Mouse (Mus musculus): Measurements from ENCODE around the gene Foxd1. TPM values are rescaled to one million over a fixed set of nuclear protein-coding genes. Genes with fewer than 3 reads are reported as not detected.
A peak's percentile ranks its signal among the peaks of the same experiment; 100 is the strongest.

Foxd1 gene
- total and polyA plus RNA-seq, 3 experiments, result 0.05 to 0.06 TPM; not detected in 1

DNA sequence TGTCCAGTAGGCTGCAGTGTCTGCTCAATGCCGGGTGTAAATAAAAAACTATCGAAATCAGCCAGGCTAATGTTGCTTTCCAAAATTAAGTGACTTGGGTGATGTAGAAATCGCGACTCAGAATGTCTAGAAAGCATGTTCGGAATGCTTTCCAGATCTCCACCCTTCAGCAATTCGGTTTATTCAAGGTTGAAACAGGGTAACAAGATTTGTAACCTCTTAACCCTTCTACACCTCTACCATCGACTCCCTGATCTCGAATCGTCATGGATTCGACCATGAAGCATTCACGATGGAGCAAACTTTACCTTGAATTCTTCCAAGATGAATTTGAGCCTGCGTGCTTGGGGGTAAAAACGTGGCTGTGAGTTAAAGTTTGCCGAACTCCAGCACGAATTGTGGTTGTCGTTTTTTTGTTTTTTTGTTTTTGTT, 36.8 kb upstream of the Foxd1 start:
- peaks cover 5% of the 10 kb centered on the region; the same call in 1 of the 2 replicates for H3K79me2 ChIP-seq (replicated peaks; ENCODE audit: control insufficient read depth, insufficient read depth, low read length)
- H3K27ac ChIP-seq, result peak overlapping the region; percentile 89
- DNase-seq, result no peak
- H3K4me3 ChIP-seq, result peak overlapping the region; percentile 87
- H3K36me3 ChIP-seq (ENCODE audit: control insufficient read depth, insufficient read depth, low read length), result peaks cover 20% of the 10 kb centered on the region
- TF ChIP-seq EP300 (IDR thresholded peaks at IDR 0.05; ENCODE audit: insufficient read depth, low read depth, low read length), result no peak
- TF ChIP-seq CTCF (IDR thresholded peaks at IDR 0.05), result no peak
- no peak for TF ChIP-seq POLR2A (IDR thresholded peaks at IDR 0.05; ENCODE audit: insufficient read depth, low read depth, low read length)
- no peaks in the 10 kb centered on the region for H3K27me3 ChIP-seq (ENCODE audit: control insufficient read depth, insufficient read depth, low read length)
- 2% methylated on average over 16 of the region's 16 CpGs for WGBS
- H3K9ac ChIP-seq (ENCODE audit: low read depth, low read length), result peak overlapping the region; percentile 84
- H3K4me1 ChIP-seq (ENCODE audit: control insufficient read depth, insufficient read depth, low read length), result peaks cover 1% of the 10 kb centered on the region
- intact Hi-C loops (cut with DNase I), result loop anchor here (5.0 kb wide), 1 partner anchor 55 kb away; the partner anchor contains the start of genes Ankra2 and Utp15

- no peak overlapping the region for H3K9ac ChIP-seq (ENCODE audit: low read depth, low read length)
- peaks cover 5% of the 10 kb centered on the region; the same call in 1 of the 2 replicates for H3K79me2 ChIP-seq (replicated peaks; ENCODE audit: control insufficient read depth, insufficient read depth, low read length)
- intact Hi-C loops (cut with DNase I), result loop anchor here (5.0 kb wide), 1 partner anchor 56 kb away; the partner anchor contains the start of genes Ankra2 and Utp15
- TF ChIP-seq POLR2A (IDR thresholded peaks at IDR 0.05; ENCODE audit: insufficient read depth, low read depth, low read length), result no peak
- no peak for TF ChIP-seq CTCF (IDR thresholded peaks at IDR 0.05)
- no peak for TF ChIP-seq EP300 (IDR thresholded peaks at IDR 0.05; ENCODE audit: insufficient read depth, low read depth, low read length)
- H3K27ac ChIP-seq, result no peak overlapping the region
- H3K27me3 ChIP-seq (ENCODE audit: control insufficient read depth, insufficient read depth, low read length), result no peaks in the 10 kb centered on the region
- no peak overlapping the region for H3K4me3 ChIP-seq
- WGBS, result 86% methylated on average over 6 of the region's 6 CpGs
- H3K36me3 ChIP-seq (ENCODE audit: control insufficient read depth, insufficient read depth, low read length), result peaks cover 17% of the 10 kb centered on the region
- H3K4me1 ChIP-seq (ENCODE audit: control insufficient read depth, insufficient read depth, low read length), result peaks cover 1% of the 10 kb centered on the region
- DNase-seq, result no peak
These were observed 36.1 kb upstream of the Foxd1 start for GRCm38 (mm10) chr13:98317911-98318310.

- intact Hi-C loops (cut with DNase I), result no loop called here
- no peak overlapping the region for H3K27ac ChIP-seq
- H3K27me3 ChIP-seq (ENCODE audit: control insufficient read depth, insufficient read depth, low read length), result no peaks in the 10 kb centered on the region
- no peaks in the 10 kb centered on the region for H3K79me2 ChIP-seq (replicated peaks; ENCODE audit: control insufficient read depth, insufficient read depth, low read length)
- H3K4me3 ChIP-seq, result no peak overlapping the region
- TF ChIP-seq EP300 (IDR thresholded peaks at IDR 0.05; ENCODE audit: insufficient read depth, low read depth, low read length), result no peak
- TF ChIP-seq CTCF (IDR thresholded peaks at IDR 0.05), result no peak
- no peak for TF ChIP-seq POLR2A (IDR thresholded peaks at IDR 0.05; ENCODE audit: insufficient read depth, low read depth, low read length)
- H3K9ac ChIP-seq (ENCODE audit: low read depth, low read length), result no peak overlapping the region
- H3K4me1 ChIP-seq (ENCODE audit: control insufficient read depth, insufficient read depth, low read length), result no peaks in the 10 kb centered on the region
- 81% methylated on average over 11 of the region's 11 CpGs for WGBS
- no peaks in the 10 kb centered on the region for H3K36me3 ChIP-seq (ENCODE audit: control insufficient read depth, insufficient read depth, low read length)
- DNase-seq, result no peak
These were observed 29.0 kb upstream of the Foxd1 start for GRCm38 (mm10) chr13:98325034-98325433.

GRCm38 (mm10) chr13:98332106-98332505, 21.9 kb upstream of the Foxd1 start:
- no peak for DNase-seq
- H3K4me1 ChIP-seq (ENCODE audit: control insufficient read depth, insufficient read depth, low read length), result no peaks in the 10 kb centered on the region
- no peak overlapping the region for H3K9ac ChIP-seq (ENCODE audit: low read depth, low read length)
- 31% methylated on average over 2 of the region's 2 CpGs for WGBS
- H3K36me3 ChIP-seq (ENCODE audit: control insufficient read depth, insufficient read depth, low read length), result no peaks in the 10 kb centered on the region
- intact Hi-C loops (cut with DNase I), result no loop called here
- no peak overlapping the region for H3K27ac ChIP-seq
- H3K4me3 ChIP-seq, result no peak overlapping the region
- no peaks in the 10 kb centered on the region for H3K79me2 ChIP-seq (replicated peaks; ENCODE audit: control insufficient read depth, insufficient read depth, low read length)
- TF ChIP-seq EP300 (IDR thresholded peaks at IDR 0.05; ENCODE audit: insufficient read depth, low read depth, low read length) (no peak), POLR2A (IDR thresholded peaks at IDR 0.05; ENCODE audit: insufficient read depth, low read depth, low read length) (no peak), CTCF (IDR thresholded peaks at IDR 0.05) (peak; percentile 58)
- H3K27me3 ChIP-seq (ENCODE audit: control insufficient read depth, insufficient read depth, low read length), result no peaks in the 10 kb centered on the region

DNA sequence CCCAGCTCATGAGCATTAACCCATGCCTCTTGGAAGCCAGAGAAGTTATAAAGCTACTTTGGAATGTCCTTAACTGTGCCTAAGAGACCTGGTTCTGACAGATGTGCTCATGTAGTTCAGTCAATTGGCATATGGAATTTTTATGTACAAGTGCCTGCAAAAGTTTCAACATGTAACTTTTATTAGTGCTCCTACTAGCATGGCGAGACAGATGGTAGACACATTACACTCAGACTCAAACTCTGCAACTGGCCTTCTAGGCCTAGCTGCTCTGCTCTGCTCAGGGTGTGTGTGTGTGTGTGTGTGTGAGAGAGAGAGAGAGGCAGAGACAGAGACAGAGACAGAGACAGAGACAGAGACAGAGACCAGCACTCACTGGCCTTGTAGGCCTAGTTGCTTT, 17.8 kb upstream of the Foxd1 start:
- intact Hi-C loops (cut with DNase I), result no loop called here
- no peak overlapping the region for H3K9ac ChIP-seq (ENCODE audit: low read depth, low read length)
- WGBS, result 94% methylated on average over 1 of the region's 1 CpGs

GRCm38 (mm10) chr13:98340506-98340905, 13.5 kb upstream of the Foxd1 start:
- no peak overlapping the region for H3K9ac ChIP-seq (ENCODE audit: low read depth, low read length)
- 69% methylated on average over 5 of the region's 5 CpGs for WGBS
- H3K79me2 ChIP-seq (replicated peaks; ENCODE audit: control insufficient read depth, insufficient read depth, low read length), result no peaks in the 10 kb centered on the region
- DNase-seq, result peak; percentile 28 to 33
- no peaks in the 10 kb centered on the region for H3K4me1 ChIP-seq (ENCODE audit: control insufficient read depth, insufficient read depth, low read length)
- 0 out of 2 replicates have a peak, but pooled peaks cover 1% of the 10 kb centered on the region for H3K27me3 ChIP-seq (ENCODE audit: control insufficient read depth, insufficient read depth, low read length)
- H3K27ac ChIP-seq, result no peak overlapping the region
- TF ChIP-seq CTCF (IDR thresholded peaks at IDR 0.05) (no peak), POLR2A (IDR thresholded peaks at IDR 0.05; ENCODE audit: insufficient read depth, low read depth, low read length) (no peak), EP300 (IDR thresholded peaks at IDR 0.05; ENCODE audit: insufficient read depth, low read depth, low read length) (no peak)
- intact Hi-C loops (cut with DNase I), result no loop called here
- H3K36me3 ChIP-seq (ENCODE audit: control insufficient read depth, insufficient read depth, low read length), result no peaks in the 10 kb centered on the region
- no peak overlapping the region for H3K4me3 ChIP-seq

More for the DNA sequence above, 17.8 kb upstream of the Foxd1 start:
- no peaks in the 10 kb centered on the region for H3K27me3 ChIP-seq (ENCODE audit: control insufficient read depth, insufficient read depth, low read length)
- H3K27ac ChIP-seq, result no peak overlapping the region
- H3K79me2 ChIP-seq (replicated peaks; ENCODE audit: control insufficient read depth, insufficient read depth, low read length), result no peaks in the 10 kb centered on the region
- no peak for DNase-seq
- no peak for TF ChIP-seq POLR2A (IDR thresholded peaks at IDR 0.05; ENCODE audit: insufficient read depth, low read depth, low read length)
- no peaks in the 10 kb centered on the region for H3K36me3 ChIP-seq (ENCODE audit: control insufficient read depth, insufficient read depth, low read length)
- H3K4me1 ChIP-seq (ENCODE audit: control insufficient read depth, insufficient read depth, low read length), result no peaks in the 10 kb centered on the region
- H3K4me3 ChIP-seq, result no peak overlapping the region
